Mouse (Mus musculus): ENCODE measurements around the gene Sgo2b. TPM values are rescaled to one million over a fixed set of nuclear protein-coding genes. Genes with fewer than 3 reads are reported as not detected.
"Not testable (repeated sequence)": the region's sequence is repeated elsewhere in the genome, so short reads cannot be mapped to it uniquely, and the experiment has no call there.

The Sgo2b gene
- not detected in 2 replicates for polyA plus RNA-seq (2015; fragmentation: Nextera tagmentation; extraction: Ambion mirVana)

GRCm38 (mm10) chr8:63951626-63952377, at the start of gene Sgo2b:
Gene Sgo2b (minus strand): TSS chr8:63952248.
- no peaks in the 10 kb centered on the region for H3K36me3 ChIP-seq (ENCODE audit: control insufficient read depth, insufficient read depth)
- no peak for ATAC-seq (replicated peaks; ENCODE audit: extremely low read depth, insufficient read depth, low FRiP score)
- H3K9ac ChIP-seq (ENCODE audit: low read length), result peak within 1 kb of the TSS; percentile 46; the same call in 1 of the 2 replicates
- peaks cover 5% of the 10 kb centered on the region for H3K4me1 ChIP-seq (ENCODE audit: control insufficient read depth, insufficient read depth, low read length)
- peaks cover 3% of the 10 kb centered on the region for H3K27me3 ChIP-seq (ENCODE audit: control insufficient read depth, insufficient read depth, low read length)
- H3K4me2 ChIP-seq (ENCODE audit: low read depth, low read length), result peak within 1 kb of the TSS; percentile 66
- H3K4me3 ChIP-seq (ENCODE audit: low read length), result peak within 1 kb of the TSS; percentile 38
- no peak within 1 kb of the TSS for H3K27ac ChIP-seq (ENCODE audit: low read length)
- 4% methylated on average over 28 of the region's 30 CpGs for WGBS
- no peaks in the 10 kb centered on the region for H3K9me3 ChIP-seq (replicated peaks; ENCODE audit: control insufficient read depth, low read length)

DNA sequence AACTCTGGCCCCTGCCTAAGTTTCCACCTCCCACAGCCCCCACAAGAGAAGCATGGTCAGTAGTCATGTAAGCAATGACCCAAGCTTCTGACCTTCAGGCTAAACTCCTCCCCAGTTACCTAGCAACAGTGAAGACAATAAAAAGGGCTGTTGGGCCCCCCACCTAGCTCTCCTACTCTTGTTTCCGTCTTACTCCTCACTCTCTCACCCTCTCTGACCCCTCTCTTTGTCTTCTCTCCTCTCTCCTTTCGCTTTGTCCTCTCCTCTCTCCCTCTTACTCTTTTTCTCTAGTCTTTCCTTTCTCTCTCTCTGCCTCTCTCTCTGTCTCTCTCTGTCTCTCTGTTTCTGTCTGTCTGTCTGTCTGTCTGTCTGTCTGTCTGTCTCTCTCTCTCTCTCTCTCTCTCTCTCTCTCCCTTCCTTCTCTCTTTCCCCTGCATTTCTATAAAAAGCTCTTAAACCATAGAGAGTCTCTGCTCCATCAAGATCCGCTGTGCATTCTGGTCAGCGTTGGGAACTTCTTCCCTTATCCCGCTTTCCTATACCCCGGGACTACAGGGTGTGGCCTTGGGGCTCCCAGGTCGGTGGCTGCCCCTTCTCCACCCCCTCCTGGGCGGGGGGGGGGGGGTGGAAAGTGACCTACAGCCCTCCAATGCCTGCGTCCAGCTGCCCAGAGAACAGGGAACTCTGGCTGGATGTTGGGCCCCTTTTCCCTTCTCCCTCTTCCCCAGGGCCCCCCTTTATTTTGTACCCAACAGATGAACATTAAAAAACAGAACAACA, 18.8 kb upstream of the Sgo2b start:
- H3K4me1 ChIP-seq (ENCODE audit: control insufficient read depth, insufficient read depth, low read length); H3K36me3 ChIP-seq (ENCODE audit: control insufficient read depth, insufficient read depth); H3K4me3 ChIP-seq (ENCODE audit: low read length); H3K27ac ChIP-seq (ENCODE audit: low read length); H3K4me2 ChIP-seq (ENCODE audit: low read depth, low read length); H3K9me3 ChIP-seq (replicated peaks; ENCODE audit: control insufficient read depth, low read length); ATAC-seq (replicated peaks; ENCODE audit: extremely low read depth, insufficient read depth, low FRiP score); H3K9ac ChIP-seq (ENCODE audit: low read length); H3K27me3 ChIP-seq (ENCODE audit: control insufficient read depth, insufficient read depth, low read length): not testable (repeated sequence)
- WGBS, result 41% methylated on average over 9 of the region's 9 CpGs

DNA sequence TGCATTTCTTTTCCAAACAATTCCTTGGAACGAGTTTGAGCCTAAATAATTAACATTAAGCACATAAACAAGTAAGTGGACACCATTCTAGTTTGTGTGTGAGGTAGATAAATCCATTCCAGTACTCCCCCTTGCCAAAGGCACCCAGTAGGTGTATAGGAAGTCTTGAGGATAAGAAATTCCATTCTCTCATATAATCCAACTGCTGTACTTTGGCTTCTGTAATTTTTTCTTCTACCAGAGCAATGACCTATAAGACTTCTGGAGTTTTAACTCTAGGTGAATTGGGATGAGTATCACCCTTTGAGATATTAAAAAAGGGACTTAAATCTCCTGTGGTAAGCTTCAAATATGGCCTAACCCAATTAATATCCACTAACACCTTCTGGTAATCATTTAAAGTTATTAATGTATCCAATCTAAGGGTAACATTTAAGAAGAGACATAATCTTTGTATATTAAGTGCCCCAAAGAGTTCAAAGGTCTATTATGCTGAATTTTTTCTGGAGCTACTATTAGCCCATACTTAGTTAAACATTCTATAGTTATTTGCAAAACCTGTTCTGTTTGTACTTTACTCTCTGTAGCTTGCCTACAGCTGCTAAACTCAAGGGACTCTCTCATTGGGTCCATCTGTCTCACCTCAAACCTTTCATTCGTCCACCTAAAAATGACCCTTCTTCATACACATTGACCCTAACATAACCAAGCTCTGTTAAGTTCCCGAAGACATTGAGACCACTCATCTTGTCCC, 9.2 kb upstream of the Sgo2b start:
- WGBS, result 75% methylated on average over 3 of the region's 3 CpGs
- Histone ChIP-seq H3K36me3 (ENCODE audit: control insufficient read depth, insufficient read depth) (no peaks in the 10 kb centered on the region), H3K4me2 (ENCODE audit: low read depth, low read length) (no peak overlapping the region), H3K9me3 (replicated peaks; ENCODE audit: control insufficient read depth, low read length) (peaks cover 2% of the 10 kb centered on the region; the same call in 1 of the 2 replicates), H3K4me1 (ENCODE audit: control insufficient read depth, insufficient read depth, low read length) (no peaks in the 10 kb centered on the region), H3K4me3 (ENCODE audit: low read length) (no peak overlapping the region), H3K27me3 (ENCODE audit: control insufficient read depth, insufficient read depth, low read length) (no peaks in the 10 kb centered on the region), H3K9ac (ENCODE audit: low read length) (no peak overlapping the region), H3K27ac (ENCODE audit: low read length) (no peak overlapping the region)
- no peak for ATAC-seq (replicated peaks; ENCODE audit: extremely low read depth, insufficient read depth, low FRiP score)

DNA sequence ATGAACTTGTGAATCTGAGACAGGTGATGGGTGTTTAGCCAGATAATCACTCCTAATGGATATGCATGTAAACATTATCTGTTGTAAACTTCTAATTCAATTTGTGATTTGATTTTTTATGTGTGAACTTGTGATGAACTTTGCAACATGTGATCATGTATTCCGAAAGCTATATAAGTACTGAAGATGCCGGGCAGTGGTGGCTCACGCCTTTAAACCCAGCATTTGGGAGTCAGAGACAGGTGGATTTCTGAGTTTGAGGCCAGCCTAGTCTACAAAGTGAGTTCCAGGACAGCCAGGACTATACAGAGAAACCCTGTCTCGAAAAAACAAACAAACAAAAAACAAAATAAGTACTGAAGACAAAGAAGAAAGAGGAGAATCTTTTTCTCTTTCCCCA, 1.8 kb upstream of the Sgo2b start:
- WGBS, result 71% methylated on average over 4 of the region's 4 CpGs
- ATAC-seq (replicated peaks; ENCODE audit: extremely low read depth, insufficient read depth, low FRiP score); H3K4me1 ChIP-seq (ENCODE audit: control insufficient read depth, insufficient read depth, low read length): not testable (repeated sequence)

DNA sequence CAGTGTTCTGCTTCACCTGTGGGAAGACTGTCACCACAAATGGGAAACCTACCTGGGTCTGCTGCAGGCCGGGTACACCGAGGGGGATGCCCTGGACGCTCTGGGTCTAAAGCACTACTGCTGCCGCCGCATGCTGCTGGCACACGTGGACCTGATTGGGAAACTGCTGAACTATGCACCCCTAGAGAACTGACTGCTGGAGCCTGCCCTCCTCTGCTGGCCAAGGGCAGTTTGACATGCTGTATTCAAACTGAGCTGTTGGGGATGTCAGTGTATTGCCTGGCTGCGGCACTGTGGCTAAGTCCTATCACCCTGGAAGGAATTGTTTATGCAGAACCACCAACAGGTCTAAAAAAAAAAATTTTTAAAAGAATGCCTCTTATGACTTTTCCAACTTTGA, 18.9 kb downstream of the Sgo2b start:
- ATAC-seq (replicated peaks; ENCODE audit: extremely low read depth, insufficient read depth, low FRiP score), result no peak
- no peaks in the 10 kb centered on the region for H3K27me3 ChIP-seq (ENCODE audit: control insufficient read depth, insufficient read depth, low read length)
- no peaks in the 10 kb centered on the region for H3K9me3 ChIP-seq (replicated peaks; ENCODE audit: control insufficient read depth, low read length)
- no peak overlapping the region for H3K9ac ChIP-seq (ENCODE audit: low read length)
- H3K4me1 ChIP-seq (ENCODE audit: control insufficient read depth, insufficient read depth, low read length), result no peaks in the 10 kb centered on the region
- no peak overlapping the region for H3K27ac ChIP-seq (ENCODE audit: low read length)
- no peaks in the 10 kb centered on the region for H3K36me3 ChIP-seq (ENCODE audit: control insufficient read depth, insufficient read depth)
- WGBS, result 69% methylated on average over 7 of the region's 7 CpGs
- H3K4me2 ChIP-seq (ENCODE audit: low read depth, low read length), result no peak overlapping the region
- no peak overlapping the region for H3K4me3 ChIP-seq (ENCODE audit: low read length)

More for the DNA sequence above, 1.8 kb upstream of the Sgo2b start:
- not testable (repeated sequence) for H3K27ac ChIP-seq (ENCODE audit: low read length); H3K4me3 ChIP-seq (ENCODE audit: low read length); H3K9ac ChIP-seq (ENCODE audit: low read length); H3K27me3 ChIP-seq (ENCODE audit: control insufficient read depth, insufficient read depth, low read length); H3K9me3 ChIP-seq (replicated peaks; ENCODE audit: control insufficient read depth, low read length); H3K4me2 ChIP-seq (ENCODE audit: low read depth, low read length); H3K36me3 ChIP-seq (ENCODE audit: control insufficient read depth, insufficient read depth)

GRCm38 (mm10) chr8:63929301-63930097, 22.5 kb downstream of the Sgo2b start:
- no peak overlapping the region for H3K4me2 ChIP-seq (ENCODE audit: low read depth, low read length)
- no peak for ATAC-seq (replicated peaks; ENCODE audit: extremely low read depth, insufficient read depth, low FRiP score)
- no peak overlapping the region for H3K9ac ChIP-seq (ENCODE audit: low read length)
- no peaks in the 10 kb centered on the region for H3K9me3 ChIP-seq (replicated peaks; ENCODE audit: control insufficient read depth, low read length)
- no peaks in the 10 kb centered on the region for H3K27me3 ChIP-seq (ENCODE audit: control insufficient read depth, insufficient read depth, low read length)
- no peaks in the 10 kb centered on the region for H3K36me3 ChIP-seq (ENCODE audit: control insufficient read depth, insufficient read depth)
- H3K4me1 ChIP-seq (ENCODE audit: control insufficient read depth, insufficient read depth, low read length), result no peaks in the 10 kb centered on the region
- WGBS, result 73% methylated on average over 3 of the region's 3 CpGs
- no peak overlapping the region for H3K4me3 ChIP-seq (ENCODE audit: low read length)
- no peak overlapping the region for H3K27ac ChIP-seq (ENCODE audit: low read length)

DNA sequence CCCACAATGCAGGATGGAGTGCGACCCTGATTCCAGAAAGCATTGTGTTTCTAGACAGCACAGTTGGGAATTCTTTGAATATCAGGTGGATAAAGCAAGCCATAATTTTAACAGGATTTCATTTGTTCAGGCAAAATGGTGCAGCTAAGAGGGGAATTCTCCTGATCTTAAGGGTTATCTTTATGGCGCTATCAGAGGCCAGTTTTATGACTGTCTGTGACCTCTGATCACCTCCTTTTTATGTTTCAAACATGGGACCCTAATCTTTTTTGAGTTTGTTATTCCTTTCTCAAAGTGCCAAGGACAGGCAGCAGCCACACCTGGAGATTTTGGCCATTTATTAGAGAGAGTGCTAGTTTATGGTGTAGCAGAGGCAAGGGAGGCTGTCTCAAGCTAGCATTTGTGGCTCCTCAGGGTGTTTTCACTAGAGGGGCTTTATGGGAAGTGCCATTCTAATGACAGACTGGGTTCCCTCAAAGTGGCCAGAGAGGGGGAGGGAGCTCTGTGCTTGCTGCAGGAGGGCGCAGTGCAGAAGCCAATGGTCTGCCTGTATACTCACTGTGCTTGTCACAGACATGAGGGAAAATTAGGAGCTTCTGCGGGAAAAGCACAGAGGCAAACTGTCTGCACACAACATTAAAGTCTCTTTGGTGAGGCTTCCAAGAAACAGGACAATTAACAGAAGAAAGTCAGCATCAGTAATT, 30.6 kb downstream of the Sgo2b start:
- no peak for ATAC-seq (replicated peaks; ENCODE audit: extremely low read depth, insufficient read depth, low FRiP score)
- Histone ChIP-seq H3K4me1 (ENCODE audit: control insufficient read depth, insufficient read depth, low read length) (no peaks in the 10 kb centered on the region), H3K4me2 (ENCODE audit: low read depth, low read length) (no peak overlapping the region), H3K9me3 (replicated peaks; ENCODE audit: control insufficient read depth, low read length) (no peaks in the 10 kb centered on the region), H3K27me3 (ENCODE audit: control insufficient read depth, insufficient read depth, low read length) (no peaks in the 10 kb centered on the region), H3K4me3 (ENCODE audit: low read length) (no peak overlapping the region), H3K9ac (ENCODE audit: low read length) (no peak overlapping the region), H3K36me3 (ENCODE audit: control insufficient read depth, insufficient read depth) (no peaks in the 10 kb centered on the region), H3K27ac (ENCODE audit: low read length) (no peak overlapping the region)
- WGBS, result 63% methylated on average over 4 of the region's 4 CpGs

DNA sequence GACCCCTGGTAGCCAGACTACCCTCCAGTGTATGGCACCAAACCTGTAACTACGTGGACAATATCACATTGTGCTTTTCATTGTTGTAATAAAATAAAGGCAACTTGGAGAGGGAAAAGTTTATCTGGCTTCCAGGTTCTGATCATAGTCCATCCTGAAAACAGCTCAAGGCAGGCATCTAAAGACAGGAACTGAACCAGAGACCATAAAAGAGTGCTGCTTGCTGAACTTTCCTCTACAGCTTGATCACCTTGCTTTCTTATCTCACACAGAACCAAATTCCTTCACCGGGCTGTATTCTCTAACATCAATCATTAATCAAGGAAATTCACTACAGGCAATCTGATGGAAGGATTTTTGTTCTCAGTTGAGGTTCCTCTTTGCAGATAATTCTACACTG, 57.0 kb downstream of the Sgo2b start:
- 62% methylated on average over 2 of the region's 2 CpGs for WGBS
- no peak overlapping the region for H3K9ac ChIP-seq (ENCODE audit: low read length)
- no peaks in the 10 kb centered on the region for H3K9me3 ChIP-seq (replicated peaks; ENCODE audit: control insufficient read depth, low read length)
- H3K36me3 ChIP-seq (ENCODE audit: control insufficient read depth, insufficient read depth), result no peaks in the 10 kb centered on the region
- H3K4me3 ChIP-seq (ENCODE audit: low read length), result no peak overlapping the region
- no peaks in the 10 kb centered on the region for H3K4me1 ChIP-seq (ENCODE audit: control insufficient read depth, insufficient read depth, low read length)
- no peak overlapping the region for H3K4me2 ChIP-seq (ENCODE audit: low read depth, low read length)
- H3K27me3 ChIP-seq (ENCODE audit: control insufficient read depth, insufficient read depth, low read length), result no peaks in the 10 kb centered on the region
- no peak overlapping the region for H3K27ac ChIP-seq (ENCODE audit: low read length)
- ATAC-seq (replicated peaks; ENCODE audit: extremely low read depth, insufficient read depth, low FRiP score), result no peak

Measured in heart, embryonic 16.5 days (tissue).